Mouse (Mus musculus) hindbrain, embryonic 11.5 days (tissue): Measurements from ENCODE around the gene C1ql2. TPM values are rescaled to one million over a fixed set of nuclear protein-coding genes. Genes with fewer than 3 reads are reported as not detected.

Source experiments
- ATAC-seq: fragments of 200-750 bp; cut with Nextera tagmentation; 2 replicates; pipeline ENCODE4 v1.8.0; 2017; ENCODE audit warnings: mild to moderate bottlenecking, moderate TSS enrichment, moderate library complexity; ENCODE audit not compliant: low FRiP score
- DNase-seq: peaks from one replicate; pipeline ENCODE4 v3.0.0-alpha.2; 2015; ENCODE audit warnings: low spot score
- H3K27ac ChIP-seq: fragments of 300-500 bp; sonication (generic); 2 replicates; pipeline ENCODE4 v1.5.1; 2014; ENCODE audit warnings: mild to moderate bottlenecking, low read depth, low read length
- H3K27me3 ChIP-seq: fragments of 300-500 bp; sonication (generic); 2 replicates; pipeline ENCODE4 v1.6.1; 2014; ENCODE audit warnings: mild to moderate bottlenecking, low read length, moderate library complexity, mixed read lengths; ENCODE audit not compliant: control insufficient read depth, insufficient read depth
- H3K36me3 ChIP-seq: fragments of 300-500 bp; sonication (generic); 2 replicates; pipeline ENCODE4 v1.6.1; 2014; ENCODE audit warnings: mild to moderate bottlenecking, low read length, moderate library complexity, mixed read lengths; ENCODE audit not compliant: control insufficient read depth, insufficient read depth
- H3K4me1 ChIP-seq: fragments of 300-500 bp; sonication (generic); replicated peaks from 2 replicates; pipeline ENCODE4 v1.6.1; 2014; ENCODE audit warnings: low read length, mixed read lengths; ENCODE audit not compliant: control insufficient read depth, insufficient read depth
- H3K4me2 ChIP-seq: fragments of 300-500 bp; sonication (generic); replicated peaks from 2 replicates; pipeline ENCODE4 v1.6.1; 2014; ENCODE audit warnings: mild to moderate bottlenecking, low read depth, low read length
- H3K4me3 ChIP-seq: fragments of 300-500 bp; sonication (generic); 2 replicates; pipeline ENCODE4 v1.5.1; 2014; ENCODE audit warnings: low read depth, low read length
- H3K9ac ChIP-seq: fragments of 300-500 bp; sonication (generic); 2 replicates; pipeline ENCODE4 v1.6.1; 2014; ENCODE audit warnings: low read depth, low read length
- H3K9me3 ChIP-seq: fragments of 300-500 bp; sonication (generic); 2 replicates; pipeline ENCODE4 v1.6.1; 2016; ENCODE audit warnings: low read length; ENCODE audit not compliant: control insufficient read depth
- WGBS: fragments of 180-500 bp; shearing (Covaris S2); extraction: QIAGEN DNeasy Blood & Tissue Kit; methylation state at CpG from one replicate; pipeline ENCODE4 v1.1.7; 2014; 5-methylcytosine and 5-hydroxymethylcytosine counted together
- polyA plus RNA-seq: library from polyadenylated mRNA; unstranded; fragments of >200 nt; fragmentation: Nextera tagmentation; extraction: Ambion mirVana; gene quantifications from 2 replicates; pipeline ENCODE4 v1.2.1, GENCODE M21; 2014

C1ql2 gene
- polyA plus RNA-seq, 1 experiment from 2014 or later: 0.57 TPM

- H3K9ac ChIP-seq: no peak overlapping the region
- DNase-seq (peak; percentile 41), ATAC-seq (peak; percentile 70; the same call in 1 of the 2 replicates)
- H3K27ac ChIP-seq: no peak overlapping the region
- H3K36me3 ChIP-seq: no peaks in the 10 kb centered on the region
- 9% methylated on average over 16 of the region's 16 CpGs for WGBS
- 0 out of 2 replicates have a peak overlapping the region, but pooled peaks have one; percentile 13 for H3K4me2 ChIP-seq
- H3K27me3 ChIP-seq: no peaks in the 10 kb centered on the region
- H3K9me3 ChIP-seq: no peaks in the 10 kb centered on the region
- H3K4me3 ChIP-seq: no peak overlapping the region
- no peaks in the 10 kb centered on the region for H3K4me1 ChIP-seq
Measured at GRCm38 (mm10) chr1:120357371-120358274, 17.2 kb downstream of the C1ql2 start.

GRCm38 (mm10) chr1:120363638-120364037 lies 23.3 kb downstream of the C1ql2 start:
- Histone ChIP-seq H3K27me3 (no peaks in the 10 kb centered on the region), H3K4me3 (no peak overlapping the region), H3K4me1 (no peaks in the 10 kb centered on the region), H3K27ac (no peak overlapping the region), H3K4me2 (no peak overlapping the region), H3K9ac (no peak overlapping the region), H3K36me3 (no peaks in the 10 kb centered on the region), H3K9me3 (no peaks in the 10 kb centered on the region)
- no peak for DNase-seq
- 89% methylated on average over 1 of the region's 1 CpGs for WGBS
- ATAC-seq: no peak

GRCm38 (mm10) chr1:120368138-120368537 lies 27.8 kb downstream of the C1ql2 start:
- Histone ChIP-seq H3K4me3 (no peak overlapping the region), H3K27ac (no peak overlapping the region), H3K4me2 (no peak overlapping the region), H3K4me1 (no peaks in the 10 kb centered on the region), H3K9me3 (no peaks in the 10 kb centered on the region), H3K9ac (no peak overlapping the region), H3K27me3 (no peaks in the 10 kb centered on the region), H3K36me3 (no peaks in the 10 kb centered on the region)
- 78% methylated on average over 3 of the region's 3 CpGs for WGBS
- no peak for ATAC-seq
- no peak for DNase-seq

GRCm38 (mm10) chr1:120374131-120374530 lies 33.7 kb downstream of the C1ql2 start:
- no peaks in the 10 kb centered on the region for H3K27me3 ChIP-seq
- no peaks in the 10 kb centered on the region for H3K9me3 ChIP-seq
- H3K27ac ChIP-seq: no peak overlapping the region
- H3K4me3 ChIP-seq: no peak overlapping the region
- ATAC-seq (no peak), DNase-seq (no peak)
- WGBS: 84% methylated on average over 7 of the region's 7 CpGs
- H3K9ac ChIP-seq: no peak overlapping the region
- H3K36me3 ChIP-seq: no peaks in the 10 kb centered on the region
- H3K4me1 ChIP-seq: no peaks in the 10 kb centered on the region
- H3K4me2 ChIP-seq: no peak overlapping the region

- H3K36me3 ChIP-seq: no peaks in the 10 kb centered on the region
- ATAC-seq (no peak), DNase-seq (no peak)
- H3K27ac ChIP-seq: no peak overlapping the region
- no peaks in the 10 kb centered on the region for H3K4me1 ChIP-seq
- H3K4me3 ChIP-seq: no peak overlapping the region
- 52% methylated on average over 2 of the region's 2 CpGs for WGBS
- no peak overlapping the region for H3K4me2 ChIP-seq
- H3K9ac ChIP-seq: no peak overlapping the region
- no peaks in the 10 kb centered on the region for H3K27me3 ChIP-seq
- H3K9me3 ChIP-seq: no peaks in the 10 kb centered on the region
Measured at GRCm38 (mm10) chr1:120374832-120375231, 34.5 kb downstream of the C1ql2 start.

GRCm38 (mm10) chr1:120385029-120385571 lies 44.7 kb downstream of the C1ql2 start:
- no peaks in the 10 kb centered on the region for H3K4me1 ChIP-seq
- H3K4me2 ChIP-seq: no peak overlapping the region
- no peaks in the 10 kb centered on the region for H3K27me3 ChIP-seq
- no peak overlapping the region for H3K9ac ChIP-seq
- DNase-seq (no peak), ATAC-seq (0 out of 2 replicates have a peak, but pooled peaks have one; percentile 35)
- 75% methylated on average over 18 of the region's 18 CpGs for WGBS
- no peak overlapping the region for H3K4me3 ChIP-seq
- no peaks in the 10 kb centered on the region for H3K9me3 ChIP-seq
- H3K27ac ChIP-seq: no peak overlapping the region
- no peaks in the 10 kb centered on the region for H3K36me3 ChIP-seq

- Histone ChIP-seq H3K4me3 (no peak overlapping the region), H3K4me1 (no peaks in the 10 kb centered on the region), H3K36me3 (no peaks in the 10 kb centered on the region), H3K27ac (no peak overlapping the region), H3K27me3 (peaks cover 2% of the 10 kb centered on the region; the same call in 1 of the 2 replicates), H3K9me3 (no peaks in the 10 kb centered on the region), H3K9ac (no peak overlapping the region), H3K4me2 (no peak overlapping the region)
- no peak for DNase-seq
- 35% methylated on average over 6 of the region's 6 CpGs for WGBS
- ATAC-seq: no peak
Measured at GRCm38 (mm10) chr1:120389734-120390133, 49.4 kb downstream of the C1ql2 start.

- H3K9ac ChIP-seq: no peak overlapping the region
- 2% methylated on average over 11 of the region's 11 CpGs for WGBS
- H3K4me2 ChIP-seq: 0 out of 2 replicates have a peak overlapping the region, but pooled peaks have one; percentile 1
Measured at GRCm38 (mm10) chr1:120390336-120390735, 50.0 kb downstream of the C1ql2 start.

More at GRCm38 (mm10) chr1:120390336-120390735, 50.0 kb downstream of the C1ql2 start:
- Histone ChIP-seq H3K27me3 (peaks cover 2% of the 10 kb centered on the region; the same call in 1 of the 2 replicates), H3K9me3 (no peaks in the 10 kb centered on the region), H3K36me3 (no peaks in the 10 kb centered on the region), H3K27ac (no peak overlapping the region), H3K4me1 (no peaks in the 10 kb centered on the region), H3K4me3 (no peak overlapping the region)
- ATAC-seq: no peak
- peak; percentile 82 for DNase-seq
